Mouse (Mus musculus): ENCODE results near the gene Tpd52l1. TPM values are rescaled to one million over a fixed set of nuclear protein-coding genes. Genes with fewer than 3 reads are reported as not detected.

Tpd52l1 gene
- polyA plus RNA-seq, 1 experiment from 2014 or later, result 50.7 TPM

DNA sequence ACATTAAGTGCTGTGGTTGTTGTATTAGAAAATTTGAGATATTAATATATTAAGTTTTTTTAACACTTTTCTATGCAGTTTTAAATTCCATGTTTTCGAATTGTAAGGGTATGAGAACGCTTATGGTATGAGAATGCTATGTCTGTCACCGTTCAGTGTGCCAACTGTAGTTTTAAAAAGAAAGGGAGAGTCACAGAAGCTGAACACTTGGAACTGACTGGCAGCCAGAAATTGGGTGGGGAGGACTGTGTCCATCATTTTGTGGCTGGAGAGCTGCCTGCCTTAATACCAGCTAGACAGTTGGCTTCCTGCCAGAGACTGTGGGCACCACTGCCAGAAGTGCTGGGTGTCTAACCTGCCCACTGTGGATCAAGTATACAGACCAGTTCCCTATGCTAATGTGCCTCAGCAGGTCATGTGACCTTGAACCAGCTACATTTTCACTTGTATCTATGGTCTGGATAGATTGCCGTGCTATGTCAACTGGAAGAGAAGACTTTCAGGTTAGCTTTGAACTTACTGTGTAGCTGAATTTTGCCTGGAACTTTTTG, 114.5 kb downstream of the Tpd52l1 start:
- no peaks in the 10 kb centered on the region for H3K4me1 ChIP-seq (ENCODE audit: control insufficient read depth, insufficient read depth, low read length)
- H3K9ac ChIP-seq (replicated peaks; ENCODE audit: low read length), result no peak overlapping the region
- no peak overlapping the region for H3K27ac ChIP-seq (replicated peaks; ENCODE audit: low read depth, low read length)
- no peak overlapping the region for H3K4me2 ChIP-seq (ENCODE audit: low read depth, low read length)
- DNase-seq (ENCODE audit: low spot score) (no peak), ATAC-seq (replicated peaks; ENCODE audit: insufficient number of reproducible peaks, low FRiP score, low TSS enrichment, low read depth) (no peak)
- no peaks in the 10 kb centered on the region for H3K9me3 ChIP-seq (replicated peaks; ENCODE audit: control insufficient read depth, low read length)
- H3K27me3 ChIP-seq (ENCODE audit: control insufficient read depth, insufficient read depth, low read length), result no peaks in the 10 kb centered on the region
- H3K36me3 ChIP-seq (replicated peaks; ENCODE audit: control insufficient read depth, insufficient read depth, low read depth, low read length), result no peaks in the 10 kb centered on the region
- H3K4me3 ChIP-seq (ENCODE audit: low read depth, low read length), result no peak overlapping the region
- 92% methylated on average over 4 of the region's 4 CpGs for WGBS

GRCm38 (mm10) chr10:31330286-31330962, 115.3 kb downstream of the Tpd52l1 start:
- no peak overlapping the region for H3K9ac ChIP-seq (replicated peaks; ENCODE audit: low read length)
- no peak for DNase-seq (ENCODE audit: low spot score)
- no peaks in the 10 kb centered on the region; the same call in 1 of the 2 replicates for H3K36me3 ChIP-seq (replicated peaks; ENCODE audit: control insufficient read depth, insufficient read depth, low read depth, low read length)
- H3K9me3 ChIP-seq (replicated peaks; ENCODE audit: control insufficient read depth, low read length), result no peaks in the 10 kb centered on the region
- H3K4me3 ChIP-seq (ENCODE audit: low read depth, low read length), result no peak overlapping the region
- H3K4me2 ChIP-seq (ENCODE audit: low read depth, low read length), result no peak overlapping the region
- no peak overlapping the region for H3K27ac ChIP-seq (replicated peaks; ENCODE audit: low read depth, low read length)
- 93% methylated on average over 3 of the region's 3 CpGs for WGBS
- no peak for ATAC-seq (replicated peaks; ENCODE audit: insufficient number of reproducible peaks, low FRiP score, low TSS enrichment, low read depth)
- no peaks in the 10 kb centered on the region for H3K4me1 ChIP-seq (ENCODE audit: control insufficient read depth, insufficient read depth, low read length)
- H3K27me3 ChIP-seq (ENCODE audit: control insufficient read depth, insufficient read depth, low read length), result no peaks in the 10 kb centered on the region

DNA sequence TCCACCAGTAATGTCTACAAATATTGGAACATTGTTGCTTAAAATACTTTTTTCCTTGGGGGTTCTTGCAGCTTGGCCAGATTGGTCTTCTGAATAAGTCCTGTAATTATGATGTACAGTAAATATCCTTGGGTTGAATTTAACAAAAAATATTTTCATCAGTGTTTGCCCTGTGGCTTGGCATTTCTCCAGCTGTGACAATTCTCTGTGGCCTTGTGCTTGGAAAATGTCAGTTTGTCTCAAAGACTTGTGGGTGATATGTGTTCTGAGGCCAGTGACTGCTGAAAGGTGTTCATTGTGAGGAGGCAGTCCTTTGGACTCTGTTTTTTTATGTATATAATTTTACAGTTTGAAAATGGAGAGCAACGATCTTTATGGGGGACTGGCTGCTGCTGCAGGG, 116.3 kb downstream of the Tpd52l1 start:
- Histone ChIP-seq H3K4me3 (ENCODE audit: low read depth, low read length) (no peak overlapping the region), H3K27me3 (ENCODE audit: control insufficient read depth, insufficient read depth, low read length) (no peaks in the 10 kb centered on the region), H3K36me3 (replicated peaks; ENCODE audit: control insufficient read depth, insufficient read depth, low read depth, low read length) (no peaks in the 10 kb centered on the region; the same call in 1 of the 2 replicates), H3K9ac (replicated peaks; ENCODE audit: low read length) (no peak overlapping the region), H3K4me1 (ENCODE audit: control insufficient read depth, insufficient read depth, low read length) (no peaks in the 10 kb centered on the region), H3K27ac (replicated peaks; ENCODE audit: low read depth, low read length) (no peak overlapping the region), H3K9me3 (replicated peaks; ENCODE audit: control insufficient read depth, low read length) (no peaks in the 10 kb centered on the region), H3K4me2 (ENCODE audit: low read depth, low read length) (no peak overlapping the region)
- DNase-seq (ENCODE audit: low spot score) (no peak), ATAC-seq (replicated peaks; ENCODE audit: insufficient number of reproducible peaks, low FRiP score, low TSS enrichment, low read depth) (no peak)
- 86% methylated on average over 1 of the region's 1 CpGs for WGBS

GRCm38 (mm10) chr10:31318491-31318890, 127.3 kb downstream of the Tpd52l1 start:
- WGBS, result 89% methylated on average over 5 of the region's 5 CpGs
- no peak for DNase-seq (ENCODE audit: low spot score)
- Histone ChIP-seq H3K4me2 (ENCODE audit: low read depth, low read length) (no peak overlapping the region), H3K27ac (replicated peaks; ENCODE audit: low read depth, low read length) (no peak overlapping the region), H3K9me3 (replicated peaks; ENCODE audit: control insufficient read depth, low read length) (no peaks in the 10 kb centered on the region), H3K36me3 (replicated peaks; ENCODE audit: control insufficient read depth, insufficient read depth, low read depth, low read length) (no peaks in the 10 kb centered on the region), H3K4me1 (ENCODE audit: control insufficient read depth, insufficient read depth, low read length) (no peaks in the 10 kb centered on the region), H3K4me3 (ENCODE audit: low read depth, low read length) (no peak overlapping the region), H3K9ac (replicated peaks; ENCODE audit: low read length) (no peak overlapping the region), H3K27me3 (ENCODE audit: control insufficient read depth, insufficient read depth, low read length) (no peaks in the 10 kb centered on the region)
- no peak for ATAC-seq (replicated peaks; ENCODE audit: insufficient number of reproducible peaks, low FRiP score, low TSS enrichment, low read depth)

GRCm38 (mm10) chr10:31312865-31313848, 132.6 kb downstream of the Tpd52l1 start, which contains the start of gene Hddc2:
Hddc2 (plus strand) TSS chr10:31313383.
- H3K9me3 ChIP-seq (replicated peaks; ENCODE audit: control insufficient read depth, low read length), result no peaks in the 10 kb centered on the region
- no peaks in the 10 kb centered on the region for H3K27me3 ChIP-seq (ENCODE audit: control insufficient read depth, insufficient read depth, low read length)
- WGBS, result 4% methylated on average over 43 of the region's 44 CpGs
- peak within 1 kb of the TSS; percentile 89 for H3K9ac ChIP-seq (replicated peaks; ENCODE audit: low read length)
- H3K4me2 ChIP-seq (ENCODE audit: low read depth, low read length), result peak within 1 kb of the TSS; percentile 64
- peak within 1 kb of the TSS; percentile 68 for H3K4me3 ChIP-seq (ENCODE audit: low read depth, low read length)
- no peaks in the 10 kb centered on the region for H3K36me3 ChIP-seq (replicated peaks; ENCODE audit: control insufficient read depth, insufficient read depth, low read depth, low read length)
- peak within 1 kb of the TSS; percentile 89 for H3K27ac ChIP-seq (replicated peaks; ENCODE audit: low read depth, low read length)
- ATAC-seq (replicated peaks; ENCODE audit: insufficient number of reproducible peaks, low FRiP score, low TSS enrichment, low read depth) (peak; percentile 96), DNase-seq (ENCODE audit: low spot score) (peak; percentile 88)
- no peaks in the 10 kb centered on the region for H3K4me1 ChIP-seq (ENCODE audit: control insufficient read depth, insufficient read depth, low read length)

GRCm38 (mm10) chr10:31307024-31307598, 138.6 kb downstream of the Tpd52l1 start:
- WGBS, result 9% methylated on average over 1 of the region's 1 CpGs
- Histone ChIP-seq H3K27me3 (ENCODE audit: control insufficient read depth, insufficient read depth, low read length) (no peaks in the 10 kb centered on the region), H3K27ac (replicated peaks; ENCODE audit: low read depth, low read length) (no peak overlapping the region), H3K36me3 (replicated peaks; ENCODE audit: control insufficient read depth, insufficient read depth, low read depth, low read length) (no peaks in the 10 kb centered on the region), H3K4me3 (ENCODE audit: low read depth, low read length) (no peak overlapping the region), H3K4me2 (ENCODE audit: low read depth, low read length) (no peak overlapping the region), H3K9me3 (replicated peaks; ENCODE audit: control insufficient read depth, low read length) (no peaks in the 10 kb centered on the region), H3K4me1 (ENCODE audit: control insufficient read depth, insufficient read depth, low read length) (no peaks in the 10 kb centered on the region), H3K9ac (replicated peaks; ENCODE audit: low read length) (no peak overlapping the region)
- ATAC-seq (replicated peaks; ENCODE audit: insufficient number of reproducible peaks, low FRiP score, low TSS enrichment, low read depth) (no peak), DNase-seq (ENCODE audit: low spot score) (peak; percentile 63)

- H3K4me3 ChIP-seq (ENCODE audit: low read depth, low read length), result no peak overlapping the region
- H3K4me1 ChIP-seq (ENCODE audit: control insufficient read depth, insufficient read depth, low read length), result no peaks in the 10 kb centered on the region
- no peak overlapping the region for H3K4me2 ChIP-seq (ENCODE audit: low read depth, low read length)
- H3K36me3 ChIP-seq (replicated peaks; ENCODE audit: control insufficient read depth, insufficient read depth, low read depth, low read length), result no peaks in the 10 kb centered on the region
- H3K27ac ChIP-seq (replicated peaks; ENCODE audit: low read depth, low read length), result no peak overlapping the region
- no peaks in the 10 kb centered on the region for H3K27me3 ChIP-seq (ENCODE audit: control insufficient read depth, insufficient read depth, low read length)
- ATAC-seq (replicated peaks; ENCODE audit: insufficient number of reproducible peaks, low FRiP score, low TSS enrichment, low read depth) (no peak), DNase-seq (ENCODE audit: low spot score) (no peak)
- no peaks in the 10 kb centered on the region for H3K9me3 ChIP-seq (replicated peaks; ENCODE audit: control insufficient read depth, low read length)
- WGBS, result 84% methylated on average over 2 of the region's 2 CpGs
- H3K9ac ChIP-seq (replicated peaks; ENCODE audit: low read length), result no peak overlapping the region
Measured at GRCm38 (mm10) chr10:31303446-31303845, 142.3 kb downstream of the Tpd52l1 start.
